Mouse (Mus musculus) ES-E14 (cell line): Measurements from ENCODE around the gene Nell2.

Experiments used
- CHD2 ChIP-seq: IDR thresholded peaks from 2 replicates; pipeline ENCODE4 v1.6.1; 2014; ENCODE audit warnings: mild to moderate bottlenecking, low read depth, low read length, inconsistent platforms
- MAFK ChIP-seq: IDR thresholded peaks from 2 replicates; pipeline ENCODE4 v1.6.1; 2014; ENCODE audit warnings: mild to moderate bottlenecking, low read depth, low read length, inconsistent platforms; ENCODE audit not compliant: insufficient read depth
- ZC3H11A ChIP-seq: IDR thresholded peaks from 2 replicates; pipeline ENCODE4 v1.6.1; 2012; ENCODE audit warnings: low read depth, mild to moderate bottlenecking, inconsistent platforms, low read length, borderline replicate concordance

DNA sequence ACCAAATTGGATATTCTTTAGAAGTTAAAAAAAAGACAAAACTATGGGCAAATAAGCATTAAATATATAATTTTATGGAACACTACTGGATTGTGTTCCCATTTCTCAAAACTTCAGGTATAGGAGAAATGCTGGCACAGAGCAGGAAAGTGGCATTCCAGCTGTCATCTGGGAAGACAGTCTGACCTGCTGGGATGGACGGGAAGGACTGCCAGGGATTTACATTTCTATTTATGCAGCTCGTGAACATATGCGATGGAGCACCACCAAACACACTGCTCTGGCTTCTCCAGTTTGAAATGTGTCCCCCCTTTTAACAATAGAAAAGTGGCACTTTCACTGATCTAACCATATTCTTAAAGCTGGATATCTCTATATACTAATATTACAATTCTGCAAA, 291.9 kb downstream of the Nell2 start:
- TF ChIP-seq MAFK (no peak), ZC3H11A (no peak), CHD2 (no peak)
